Mouse (Mus musculus) testis, postnatal 10 days (tissue): Measurements from ENCODE around the gene Cog7.

Experiments used
- DNase-seq: peaks from one replicate; pipeline ENCODE4 v3.0.0; 2021; ENCODE audit warnings: low spot score

The Cog7 gene

DNA sequence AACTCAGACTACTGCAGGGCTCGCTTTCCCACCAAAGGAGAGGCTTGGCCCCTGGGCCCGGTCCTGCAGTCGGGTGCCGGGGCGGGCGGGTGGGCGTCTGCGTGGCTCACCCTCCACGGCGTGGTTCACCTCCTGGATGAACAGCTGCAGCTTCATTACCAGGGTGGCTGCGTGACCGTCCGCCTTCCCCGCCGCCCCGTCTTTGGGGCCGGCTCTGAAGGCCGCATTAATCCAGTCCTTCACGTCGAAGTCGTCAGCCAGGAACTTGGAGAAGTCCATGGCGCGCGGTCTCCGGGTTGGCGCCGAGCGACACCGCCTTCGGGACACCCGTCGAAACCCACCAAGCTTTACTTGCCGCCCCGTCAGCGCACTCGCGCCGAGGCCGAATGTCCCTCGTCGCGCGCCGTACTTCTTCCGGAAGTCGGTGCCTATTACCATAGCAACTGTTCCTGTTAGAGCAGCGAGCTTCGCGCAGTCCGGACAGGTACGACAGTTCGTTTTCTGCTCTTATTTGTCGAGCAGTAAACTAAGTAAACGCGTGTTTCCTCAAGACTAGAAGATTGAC is at the start of gene Cog7:
Cog7 (minus strand) TSS at position 405 of the 565 bp plus-strand sequence.
- DNase-seq = peak; percentile 98

- DNase-seq = no peak
Measured at GRCm38 (mm10) chr7:122022131-122022530, 40.6 kb upstream of the Cog7 start.

GRCm38 (mm10) chr7:122020667-122021354 is 39.3 kb upstream of the Cog7 start, which contains the start of gene Gga2:
Gene Gga2 (minus strand): TSS chr7:122021222.
- peak; percentile 94 for DNase-seq

DNA sequence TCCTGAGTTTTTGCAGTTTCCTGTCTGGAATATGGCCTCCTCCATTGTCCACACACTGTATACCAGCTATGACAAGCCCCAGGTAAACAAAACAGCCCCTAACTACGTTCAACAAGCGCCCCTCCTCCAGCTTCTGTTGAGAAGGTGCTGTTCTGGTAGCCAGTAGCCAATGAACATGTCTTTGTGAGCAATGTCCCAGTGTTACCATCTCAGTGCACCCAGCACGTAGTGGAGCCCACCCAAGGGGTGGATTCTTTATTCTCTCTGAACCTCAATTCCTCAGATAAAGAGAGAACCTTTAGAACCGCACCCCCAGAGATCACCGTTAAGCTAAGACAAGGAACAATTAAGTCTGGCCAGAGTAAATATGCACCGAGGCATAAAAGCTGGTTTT is 38.8 kb upstream of the Cog7 start:
- DNase-seq = no peak

DNA sequence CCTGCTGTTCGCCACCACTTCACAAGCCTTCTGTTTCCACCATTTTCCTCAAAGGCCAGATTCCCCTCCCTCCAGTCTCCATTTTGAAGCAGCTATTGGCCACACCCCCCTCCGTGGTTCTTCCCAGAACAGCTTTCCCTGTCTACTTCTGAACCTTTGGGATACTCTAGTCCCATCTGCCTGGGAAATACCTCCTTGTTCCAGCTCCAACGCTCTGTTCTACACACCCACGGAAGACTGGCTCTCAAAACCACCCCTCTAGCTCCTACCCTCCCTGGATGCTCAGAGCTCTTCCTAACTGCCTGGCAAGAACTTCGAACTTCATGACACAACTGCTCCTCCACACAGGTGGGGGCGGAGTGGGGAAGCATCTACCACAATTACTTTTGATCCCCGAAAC is 37.5 kb upstream of the Cog7 start:
- DNase-seq = no peak

DNA sequence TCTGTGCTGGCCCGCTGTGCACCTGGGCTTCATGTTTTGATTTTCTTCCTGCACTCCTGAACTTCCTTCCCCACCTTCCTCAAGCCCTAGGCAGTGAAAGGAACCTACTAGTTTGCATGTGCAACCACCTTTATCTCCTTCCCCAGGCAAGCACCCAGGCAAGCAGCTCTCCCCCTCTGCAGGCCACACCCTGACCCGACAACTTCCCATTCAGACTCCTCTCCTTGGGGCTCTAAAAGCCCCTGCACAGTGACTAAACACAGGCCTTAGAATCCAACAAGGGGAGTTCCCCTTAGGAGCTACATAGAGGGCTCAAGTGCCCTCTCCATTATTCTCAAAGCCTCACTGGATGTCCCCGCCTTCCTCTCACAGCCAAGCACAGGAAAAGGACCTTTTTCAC is 36.7 kb upstream of the Cog7 start:
- DNase-seq = no peak

DNA sequence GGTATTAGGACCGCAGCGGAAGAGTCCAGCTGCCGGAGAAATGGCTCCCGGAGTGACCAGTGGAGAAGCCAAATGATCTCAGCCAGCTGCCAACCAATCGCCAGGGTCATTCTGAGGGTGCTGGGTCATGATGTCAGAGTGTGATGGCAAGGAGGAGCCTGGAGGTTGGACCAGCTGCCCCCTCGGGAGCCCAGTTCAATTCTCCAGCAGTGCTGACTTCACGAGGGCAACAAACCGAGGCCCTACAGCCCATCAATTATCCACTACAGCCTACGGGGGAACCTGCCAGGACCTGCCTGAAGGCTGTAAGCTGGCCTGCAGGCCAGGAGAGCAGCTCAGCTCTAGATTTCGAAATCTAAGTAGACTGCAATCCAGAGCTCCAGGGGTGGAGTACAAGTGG is 34.2 kb upstream of the Cog7 start:
- no peak for DNase-seq

DNA sequence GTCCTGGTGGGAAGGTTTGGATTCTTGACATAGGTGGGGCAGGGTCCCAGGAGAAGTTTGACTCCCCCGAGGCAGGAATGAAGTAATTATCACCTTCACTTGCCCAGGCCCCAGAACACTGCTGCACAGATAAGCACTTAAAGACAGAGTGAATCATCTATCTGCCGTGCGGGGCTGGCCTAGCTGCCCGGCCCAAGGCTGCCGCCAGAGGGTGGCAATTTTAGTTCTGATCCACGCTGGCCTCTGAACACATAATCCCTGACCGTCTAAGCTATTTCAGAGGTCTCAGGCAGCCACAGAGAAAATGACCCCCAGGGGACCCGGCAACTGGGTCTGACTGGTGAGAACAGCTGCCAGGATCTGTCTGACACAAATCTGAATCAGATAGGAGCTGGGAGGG is 33.6 kb upstream of the Cog7 start:
- DNase-seq = peak; percentile 58

GRCm38 (mm10) chr7:122012949-122013348 is 31.4 kb upstream of the Cog7 start:
- no peak for DNase-seq

- DNase-seq = no peak
Measured at GRCm38 (mm10) chr7:122012370-122012769, 30.9 kb upstream of the Cog7 start.

DNA sequence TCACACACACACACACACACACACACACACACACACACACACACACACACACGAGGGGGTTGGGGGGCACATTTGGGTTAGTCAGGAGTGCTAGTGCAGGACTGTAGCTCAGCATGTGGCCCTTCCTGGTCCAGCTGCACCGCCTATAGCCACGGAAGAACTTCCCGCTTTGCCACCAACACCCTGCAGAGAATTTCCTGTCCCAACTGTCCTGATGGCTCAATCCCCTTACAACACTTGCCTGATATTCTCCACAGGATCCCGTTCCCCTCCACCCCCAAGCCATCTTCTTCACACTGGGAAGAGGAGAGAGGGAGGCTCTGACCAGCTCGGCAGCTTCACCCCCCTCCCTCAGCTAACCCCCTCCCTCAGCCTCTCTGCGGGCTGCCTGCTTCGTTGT is 18.9 kb upstream of the Cog7 start:
- DNase-seq = no peak

DNA sequence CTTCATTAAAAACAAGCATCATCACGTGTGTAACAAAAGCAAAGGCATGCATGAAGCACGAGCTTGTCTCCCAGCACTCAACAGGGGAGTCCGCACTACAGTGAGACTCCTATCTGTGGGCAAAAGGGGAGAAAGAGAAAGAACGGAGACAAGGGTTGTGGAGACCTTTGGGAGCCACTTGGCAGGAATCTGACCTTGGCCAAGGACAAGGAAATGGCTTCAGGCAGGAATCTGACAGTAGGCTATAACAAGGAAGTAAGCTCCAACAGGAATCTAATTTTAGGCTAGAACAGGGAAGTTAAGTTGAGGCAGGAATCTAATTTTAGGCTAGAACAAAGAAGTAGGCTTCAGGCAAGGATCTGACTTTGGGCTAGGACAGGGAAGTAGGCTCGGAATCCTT is 14.4 kb upstream of the Cog7 start:
- no peak for DNase-seq

GRCm38 (mm10) chr7:121975031-121975430 is 6.5 kb downstream of the Cog7 start:
- peak; percentile 84 for DNase-seq

DNA sequence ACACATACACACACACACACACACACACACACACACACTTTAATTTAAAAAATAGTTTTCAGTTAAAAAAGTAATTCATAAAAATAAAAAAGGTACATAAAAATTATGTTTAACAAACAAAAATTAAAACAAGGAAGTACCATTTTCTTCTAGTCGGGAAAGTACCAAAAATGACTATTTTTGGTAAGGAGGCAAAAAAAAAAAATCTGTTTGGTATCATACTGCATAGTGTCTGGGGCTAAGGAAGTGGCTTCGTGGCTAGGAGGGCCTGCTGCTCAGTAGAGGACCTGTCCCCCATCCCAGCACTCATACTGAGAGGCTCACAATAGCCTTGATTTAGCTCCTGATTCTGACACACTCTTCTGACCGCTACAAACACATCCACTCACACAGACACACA is 9.8 kb downstream of the Cog7 start:
- DNase-seq = no peak

DNA sequence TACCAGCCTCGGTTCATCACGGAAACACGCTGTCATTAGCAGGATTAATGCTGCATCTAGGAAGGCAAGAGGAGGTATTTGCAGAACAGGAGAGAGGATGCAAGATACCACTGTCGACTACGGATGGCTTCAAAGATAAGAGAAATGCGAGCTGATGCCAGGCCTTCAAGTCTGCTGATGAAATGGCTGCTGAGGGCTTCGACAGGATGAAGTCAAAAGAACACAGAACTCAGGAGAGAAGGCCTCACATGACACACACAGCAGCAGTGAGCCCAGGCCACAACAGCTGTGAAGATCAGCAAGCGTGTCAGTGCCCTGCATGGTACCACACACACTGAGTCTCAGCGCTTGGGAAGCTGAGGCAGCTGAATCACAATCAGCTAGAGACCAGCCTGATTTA is 11.3 kb downstream of the Cog7 start:
- no peak for DNase-seq

DNA sequence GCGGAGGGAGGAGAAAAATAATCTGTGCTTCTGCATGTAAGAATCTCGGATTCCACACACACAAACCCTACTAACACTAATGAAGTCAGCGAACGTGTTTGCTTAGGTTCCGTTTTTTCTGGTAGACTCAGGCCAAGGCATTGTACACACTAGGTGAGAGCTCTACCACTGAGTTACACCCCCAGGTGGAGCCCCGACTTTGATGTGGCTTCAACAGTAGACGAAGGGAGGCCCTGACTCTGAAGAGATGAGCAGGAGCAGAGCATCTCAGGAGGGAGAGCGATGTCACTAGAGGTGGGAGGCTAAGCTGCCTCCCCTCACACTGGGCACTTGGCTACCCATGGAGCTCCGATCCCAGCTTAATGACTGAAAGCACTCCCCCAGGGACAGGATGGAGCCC is 12.7 kb downstream of the Cog7 start:
- DNase-seq = no peak

- no peak for DNase-seq
Measured at GRCm38 (mm10) chr7:121968242-121968641, 13.3 kb downstream of the Cog7 start.

GRCm38 (mm10) chr7:121966169-121966568 is 15.3 kb downstream of the Cog7 start:
- DNase-seq = no peak

DNA sequence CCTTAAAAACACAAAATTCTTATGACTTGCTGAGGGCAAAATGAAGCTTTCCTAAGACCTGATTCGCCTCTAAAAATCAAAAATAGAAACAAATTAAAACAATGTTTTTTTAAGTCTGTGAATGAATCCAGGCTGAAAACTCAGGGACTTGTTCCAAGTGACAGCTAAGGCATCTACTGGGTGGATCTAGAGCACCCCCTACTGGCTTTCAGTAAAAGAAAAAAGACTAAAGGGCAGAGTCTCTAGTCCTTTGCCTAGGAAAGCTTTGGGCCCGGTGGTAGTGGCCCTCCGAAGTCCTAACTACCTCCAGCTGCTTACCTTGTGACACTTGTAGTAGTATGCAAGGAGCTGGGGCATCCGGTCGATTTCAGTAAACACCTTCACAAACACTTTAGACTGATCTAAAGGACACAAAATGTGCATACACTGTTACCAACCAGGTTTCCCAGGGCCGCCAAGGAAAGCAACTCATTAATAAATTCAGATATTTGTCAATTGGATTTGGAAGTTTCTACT is 17.6 kb downstream of the Cog7 start:
- DNase-seq = peak; percentile 51

DNA sequence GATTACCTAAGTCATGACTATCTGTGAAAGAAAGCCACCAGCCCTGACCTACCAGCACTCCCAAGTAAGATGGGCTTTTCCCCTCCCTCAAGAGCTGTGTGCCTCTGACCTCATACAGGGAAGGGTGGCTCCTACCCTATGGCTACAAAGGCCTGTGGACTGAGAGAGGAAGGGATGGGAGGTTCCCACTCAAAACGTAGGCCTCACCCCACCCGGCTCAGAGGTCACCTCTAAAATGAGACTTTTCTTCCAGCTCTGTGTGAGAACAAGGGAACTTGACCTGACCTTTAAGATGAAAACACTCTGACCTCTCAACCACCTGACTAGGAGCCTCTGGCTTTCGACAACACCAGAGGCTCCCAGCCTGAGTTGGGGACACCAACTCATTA is 18.9 kb downstream of the Cog7 start:
- DNase-seq = no peak

DNA sequence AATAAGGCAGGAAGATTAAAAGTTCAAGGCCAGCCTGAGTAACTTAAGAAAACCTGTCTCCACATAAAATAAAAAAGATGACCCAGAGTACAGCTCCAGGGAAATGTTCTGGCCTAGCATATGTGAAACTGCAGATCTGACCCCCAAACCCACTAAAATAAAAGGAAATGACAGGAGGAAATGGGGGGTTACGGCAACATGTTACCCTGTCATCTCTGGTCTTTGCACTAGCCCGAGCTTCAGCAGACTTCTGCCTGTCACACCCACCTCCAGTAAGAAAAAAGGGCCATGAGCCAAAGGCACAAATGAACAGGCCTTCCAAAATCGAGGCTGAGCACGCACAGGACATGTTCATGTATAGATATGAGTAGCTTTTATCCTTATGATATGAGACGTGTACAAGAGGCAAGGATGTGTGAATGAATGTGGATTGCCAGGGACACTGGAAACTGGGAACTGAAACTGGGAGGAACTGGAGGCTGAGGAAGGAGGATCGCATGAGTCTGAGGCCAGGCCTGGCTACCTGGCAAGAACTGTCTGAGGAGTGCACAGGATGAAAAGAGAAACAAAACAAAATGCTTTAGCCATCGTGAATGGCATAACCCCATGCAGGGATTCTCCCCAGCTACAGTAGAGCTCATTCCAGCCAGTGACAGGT is 19.5 kb downstream of the Cog7 start:
- DNase-seq = no peak

GRCm38 (mm10) chr7:121955802-121956201 is 25.7 kb downstream of the Cog7 start:
- no peak for DNase-seq

DNA sequence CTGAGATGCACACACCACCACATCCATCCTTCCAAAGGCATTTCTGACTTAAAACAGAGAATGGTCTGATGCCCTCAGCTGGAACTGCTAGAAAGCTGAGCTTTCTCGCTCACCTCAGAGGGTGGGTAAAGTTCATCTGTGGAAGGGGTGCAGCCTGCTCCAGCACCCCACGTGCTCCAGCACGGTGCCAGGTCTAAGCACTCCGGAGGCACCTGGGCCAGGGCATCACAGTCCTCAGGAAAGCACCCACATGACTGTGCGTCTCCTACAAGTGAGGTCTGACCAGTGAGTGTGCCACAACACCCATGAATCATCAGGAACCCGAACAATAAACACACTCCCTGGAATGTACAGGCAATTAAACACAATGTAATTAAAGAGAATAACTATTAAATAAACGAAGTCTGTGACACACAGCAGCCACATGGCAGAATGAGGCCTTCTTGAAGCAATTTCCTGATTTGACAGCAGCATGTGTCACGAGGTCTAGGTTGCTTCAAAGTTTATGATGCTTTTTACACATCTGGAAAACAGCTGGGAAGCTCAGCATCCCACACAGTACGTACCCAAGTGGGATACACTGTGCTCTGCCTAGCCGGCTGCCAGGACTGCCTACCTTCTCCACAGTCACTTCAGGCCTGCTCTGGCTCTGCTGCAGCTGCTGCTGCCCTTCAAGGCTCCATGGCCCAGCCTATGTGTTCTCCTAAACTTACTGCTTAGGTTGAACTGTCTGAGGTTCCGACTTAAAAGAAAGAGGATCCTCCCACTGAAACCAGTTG is 26.4 kb downstream of the Cog7 start:
- no peak for DNase-seq
